Mouse (Mus musculus) kidney, embryonic 14.5 days (tissue): ENCODE measurements at regions not wholly inside any gene's neighbourhood (a gene's known extent, or its start where the extent isn't known, plus 50 kb on each side); places are given as distances from the start of the nearest gene placed in this dataset.

Experiments
- ATAC-seq: fragments of 200-750 bp; cut with Nextera tagmentation; 2 replicates; pipeline ENCODE4 v1.8.0; 2017; ENCODE audit warnings: moderate number of reproducible peaks, mild to moderate bottlenecking, moderate TSS enrichment, moderate library complexity; ENCODE audit not compliant: low FRiP score, low TSS enrichment
- H3K27ac ChIP-seq: fragments of 300-500 bp; sonication (generic); 2 replicates; pipeline ENCODE4 v1.5.1; 2014; ENCODE audit warnings: low read depth, mild to moderate bottlenecking, low read length, moderate library complexity, mixed read lengths
- H3K27me3 ChIP-seq: fragments of 300-500 bp; sonication (generic); 2 replicates; pipeline ENCODE4 v1.6.1; 2014; ENCODE audit warnings: mild to moderate bottlenecking, low read length; ENCODE audit not compliant: control insufficient read depth, insufficient read depth
- H3K36me3 ChIP-seq: fragments of 300-500 bp; sonication (generic); 2 replicates; pipeline ENCODE4 v1.6.1; 2014; ENCODE audit warnings: low read length, mixed read lengths; ENCODE audit not compliant: control insufficient read depth, insufficient read depth
- H3K4me1 ChIP-seq: fragments of 300-500 bp; sonication (generic); 2 replicates; pipeline ENCODE4 v1.6.1; 2014; ENCODE audit warnings: low read length, mixed read lengths; ENCODE audit not compliant: control insufficient read depth, insufficient read depth
- H3K4me2 ChIP-seq: fragments of 300-500 bp; sonication (generic); replicated peaks from 2 replicates; pipeline ENCODE4 v1.6.1; 2014; ENCODE audit warnings: low read depth, mild to moderate bottlenecking, low read length
- H3K4me3 ChIP-seq: fragments of 300-500 bp; sonication (generic); 2 replicates; pipeline ENCODE4 v1.5.1; 2014; ENCODE audit warnings: mild to moderate bottlenecking, low read length
- H3K9ac ChIP-seq: fragments of 300-500 bp; sonication (generic); 2 replicates; pipeline ENCODE4 v1.6.1; 2014; ENCODE audit warnings: low read depth, mild to moderate bottlenecking, low read length, moderate library complexity
- H3K9me3 ChIP-seq: fragments of 300-500 bp; sonication (generic); 2 replicates; pipeline ENCODE4 v1.6.1; 2016; ENCODE audit warnings: low read length; ENCODE audit not compliant: control insufficient read depth
- WGBS: fragments of 180-500 bp; shearing (Covaris S2); extraction: QIAGEN DNeasy Blood & Tissue Kit; methylation state at CpG from one replicate; pipeline ENCODE4 v1.1.7; 2014; 5-methylcytosine and 5-hydroxymethylcytosine counted together

DNA sequence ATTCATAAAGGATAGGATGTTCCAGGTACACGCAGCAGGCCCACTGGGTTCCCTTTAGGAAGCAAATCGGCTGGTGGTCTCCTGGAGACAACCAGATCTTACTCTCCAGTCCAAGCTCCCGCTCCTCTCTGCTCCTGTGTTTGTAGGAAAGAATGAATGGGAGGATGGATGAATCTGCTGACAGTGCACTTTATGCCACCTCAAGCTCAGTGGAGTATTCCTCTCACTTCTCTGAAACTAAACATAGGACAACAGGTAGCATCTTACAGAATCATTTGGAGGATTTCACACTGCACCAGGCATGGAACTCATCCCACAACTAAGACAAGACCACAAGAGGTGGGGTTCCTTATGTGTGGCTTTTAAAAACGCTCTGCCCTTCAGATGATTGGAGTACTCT is 507.1 kb upstream of the Klf4 start:
- Histone ChIP-seq H3K27me3 (no peaks in the 10 kb centered on the region), H3K4me3 (no peak overlapping the region), H3K9me3 (no peaks in the 10 kb centered on the region), H3K4me2 (no peak overlapping the region), H3K4me1 (no peaks in the 10 kb centered on the region), H3K27ac (no peak overlapping the region), H3K36me3 (no peaks in the 10 kb centered on the region), H3K9ac (no peak overlapping the region)
- ATAC-seq: no peak
- 90% methylated on average over 4 of the region's 4 CpGs for WGBS

DNA sequence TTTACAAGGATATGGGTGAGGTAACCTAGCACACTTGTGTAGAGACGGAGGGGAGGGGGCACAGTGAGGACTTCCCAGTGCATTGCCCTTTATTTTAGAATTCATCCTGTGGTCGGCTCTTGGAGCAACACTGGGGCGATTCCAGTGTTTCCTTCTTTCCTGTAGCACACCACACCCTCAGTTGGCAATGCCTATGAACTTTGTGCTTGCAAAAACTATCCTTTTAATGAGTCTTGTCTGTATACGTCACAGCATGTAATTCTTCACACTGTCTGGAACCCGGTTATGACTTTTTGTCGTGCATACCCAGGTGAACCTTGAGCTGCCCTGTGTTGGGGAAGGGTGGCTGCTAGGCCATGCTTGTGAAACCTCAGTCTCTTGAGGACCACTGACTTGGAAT is 504.1 kb upstream of the Klf4 start:
- H3K36me3 ChIP-seq: no peaks in the 10 kb centered on the region

DNA sequence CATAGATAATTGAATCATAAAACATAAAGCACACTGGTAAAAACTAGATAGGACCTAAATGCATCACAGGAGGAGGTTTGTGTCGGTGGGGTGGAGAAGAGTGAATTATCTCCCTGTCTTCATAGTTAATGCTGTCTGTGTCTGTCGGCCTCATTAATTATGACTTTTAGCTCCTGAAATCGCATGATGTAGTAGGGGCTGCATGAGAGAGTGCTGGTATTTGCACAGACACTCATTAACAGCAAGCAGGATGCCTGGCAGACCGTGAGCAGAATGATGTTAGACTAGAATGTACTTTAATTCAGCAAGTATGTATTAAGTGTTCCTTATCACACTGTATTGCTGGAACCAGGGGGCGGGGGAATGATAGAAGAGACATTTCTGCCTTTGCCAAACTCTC is 503.3 kb upstream of the Klf4 start:
- WGBS: 63% methylated on average over 5 of the region's 5 CpGs
- Histone ChIP-seq H3K27ac (no peak overlapping the region), H3K4me1 (no peaks in the 10 kb centered on the region), H3K9me3 (no peaks in the 10 kb centered on the region), H3K36me3 (no peaks in the 10 kb centered on the region), H3K9ac (no peak overlapping the region), H3K4me3 (no peak overlapping the region), H3K27me3 (no peaks in the 10 kb centered on the region), H3K4me2 (no peak overlapping the region)
- ATAC-seq: no peak

More for the DNA sequence above, 504.1 kb upstream of the Klf4 start:
- Histone ChIP-seq H3K4me2 (no peak overlapping the region), H3K4me1 (no peaks in the 10 kb centered on the region), H3K9ac (no peak overlapping the region), H3K27ac (no peak overlapping the region), H3K4me3 (no peak overlapping the region), H3K9me3 (no peaks in the 10 kb centered on the region), H3K27me3 (no peaks in the 10 kb centered on the region)
- ATAC-seq: no peak
- WGBS: 81% methylated on average over 6 of the region's 6 CpGs

DNA sequence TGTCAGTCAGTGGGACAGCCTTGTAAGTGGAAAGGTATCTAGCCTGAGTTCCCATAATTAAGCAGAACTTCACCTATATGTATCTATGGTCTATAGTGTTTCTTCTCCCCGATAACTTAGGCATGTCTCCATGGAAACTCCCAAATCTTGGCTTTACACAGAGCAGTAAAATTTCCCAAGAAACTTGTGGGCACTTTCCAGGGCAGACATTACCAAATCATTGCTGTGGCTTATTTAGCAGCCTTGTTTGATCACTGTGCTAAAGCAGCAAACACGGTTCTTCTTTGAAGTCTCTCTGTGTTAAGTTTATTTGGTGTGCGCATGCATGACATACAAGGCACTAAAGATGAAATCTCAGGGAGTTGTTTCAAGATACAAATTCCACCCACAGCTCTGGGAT is 496.2 kb upstream of the Klf4 start:
- Histone ChIP-seq H3K9ac (no peak overlapping the region), H3K36me3 (no peaks in the 10 kb centered on the region), H3K4me2 (no peak overlapping the region), H3K9me3 (no peaks in the 10 kb centered on the region), H3K4me1 (no peaks in the 10 kb centered on the region), H3K27ac (no peak overlapping the region), H3K4me3 (no peak overlapping the region), H3K27me3 (no peaks in the 10 kb centered on the region)
- no peak for ATAC-seq
- WGBS: 71% methylated on average over 3 of the region's 3 CpGs

DNA sequence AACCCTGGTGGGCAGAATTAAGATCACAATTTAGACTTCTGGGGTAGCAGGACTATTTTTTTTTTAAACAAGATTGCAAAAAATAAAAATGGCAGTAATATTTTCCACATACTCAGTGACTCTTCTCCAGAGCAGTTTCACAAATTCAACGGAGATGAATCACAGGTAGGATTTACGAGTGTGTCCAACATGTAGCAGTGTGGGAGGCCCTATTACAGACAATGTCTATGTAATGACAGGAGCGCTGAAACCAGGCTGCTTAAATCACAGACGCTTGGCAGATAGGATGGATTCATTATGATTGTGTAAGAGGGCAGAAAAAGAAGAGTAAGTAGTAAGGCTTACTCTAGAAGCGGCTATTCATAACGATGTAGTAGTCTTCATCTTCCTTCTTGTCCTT is 495.0 kb upstream of the Klf4 start:
- Histone ChIP-seq H3K9me3 (no peaks in the 10 kb centered on the region), H3K27ac (no peak overlapping the region), H3K27me3 (no peaks in the 10 kb centered on the region), H3K4me1 (no peaks in the 10 kb centered on the region), H3K4me2 (no peak overlapping the region), H3K4me3 (no peak overlapping the region), H3K36me3 (no peaks in the 10 kb centered on the region), H3K9ac (no peak overlapping the region)
- no peak for ATAC-seq
- WGBS: 77% methylated on average over 6 of the region's 6 CpGs

DNA sequence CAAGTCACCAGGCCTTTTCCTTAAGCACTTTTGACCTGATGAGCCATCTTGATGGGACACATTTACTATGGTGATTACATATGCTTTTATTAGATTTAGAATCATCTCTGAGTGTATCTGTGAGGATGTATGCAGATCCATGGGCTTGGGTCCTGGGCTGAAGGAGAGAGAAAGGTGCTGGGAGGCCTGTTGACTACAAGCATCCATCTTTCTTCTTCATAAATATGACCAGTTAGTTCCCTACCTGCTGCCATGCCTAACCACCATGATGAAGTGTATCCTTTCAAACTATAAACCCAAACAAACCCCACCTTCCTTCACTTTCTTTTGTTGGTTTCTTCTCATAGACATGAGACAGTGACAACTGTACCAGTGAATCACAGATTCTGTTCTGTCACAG is 492.2 kb upstream of the Klf4 start:
- H3K9me3 ChIP-seq: no peaks in the 10 kb centered on the region
- H3K4me2 ChIP-seq: no peak overlapping the region
- no peak overlapping the region for H3K9ac ChIP-seq
- no peaks in the 10 kb centered on the region for H3K36me3 ChIP-seq
- no peak for ATAC-seq
- no peaks in the 10 kb centered on the region for H3K27me3 ChIP-seq
- no peak overlapping the region for H3K27ac ChIP-seq
- no peaks in the 10 kb centered on the region for H3K4me1 ChIP-seq
- H3K4me3 ChIP-seq: no peak overlapping the region

DNA sequence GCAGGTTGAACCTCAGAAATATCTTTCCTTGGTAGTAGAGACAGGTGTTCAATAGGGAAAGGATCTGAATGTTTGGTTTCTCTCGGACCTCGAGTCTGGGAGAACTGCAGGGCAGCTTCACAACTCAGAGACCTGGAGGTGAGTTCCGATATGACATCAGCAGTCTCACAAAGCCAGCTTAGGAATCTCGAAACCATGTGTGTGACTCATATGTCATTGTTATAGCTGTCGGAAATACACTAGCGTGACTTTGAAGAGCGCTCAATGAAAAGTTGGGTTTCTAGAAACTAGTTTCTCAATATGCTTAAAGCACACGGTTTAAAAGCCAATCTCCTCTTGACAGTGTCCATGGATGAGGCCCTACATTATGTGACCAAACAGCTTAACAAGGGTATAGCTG is 485.9 kb upstream of the Klf4 start:
- Histone ChIP-seq H3K4me1 (no peaks in the 10 kb centered on the region), H3K4me3 (no peak overlapping the region), H3K36me3 (no peaks in the 10 kb centered on the region), H3K4me2 (no peak overlapping the region), H3K27ac (no peak overlapping the region), H3K9me3 (no peaks in the 10 kb centered on the region), H3K9ac (no peak overlapping the region), H3K27me3 (no peaks in the 10 kb centered on the region)
- ATAC-seq: no peak
- 90% methylated on average over 8 of the region's 8 CpGs for WGBS

DNA sequence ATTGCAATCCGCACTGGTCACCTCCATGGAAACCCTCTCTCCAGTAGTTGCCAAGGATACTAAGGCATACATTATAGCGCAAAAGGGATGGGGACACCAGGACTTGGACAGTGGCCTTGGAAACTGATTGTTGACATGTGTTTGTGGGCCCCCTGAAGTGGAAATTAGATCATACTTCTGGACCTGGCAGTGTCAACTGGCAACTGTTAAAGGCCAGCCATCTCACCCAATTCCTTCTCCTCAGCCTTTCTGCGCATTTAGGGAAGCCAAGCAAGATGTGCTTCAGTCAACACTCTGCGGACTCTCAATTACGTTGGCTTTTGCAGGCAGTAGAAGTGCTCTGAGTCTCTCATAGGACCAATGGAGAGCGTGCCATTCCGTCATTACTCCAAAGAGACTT is 483.2 kb upstream of the Klf4 start:
- Histone ChIP-seq H3K4me3 (no peak overlapping the region), H3K27ac (no peak overlapping the region), H3K4me1 (no peaks in the 10 kb centered on the region), H3K36me3 (no peaks in the 10 kb centered on the region), H3K27me3 (no peaks in the 10 kb centered on the region), H3K4me2 (no peak overlapping the region), H3K9ac (no peak overlapping the region), H3K9me3 (no peaks in the 10 kb centered on the region)
- WGBS: 95% methylated on average over 7 of the region's 7 CpGs
- no peak for ATAC-seq

DNA sequence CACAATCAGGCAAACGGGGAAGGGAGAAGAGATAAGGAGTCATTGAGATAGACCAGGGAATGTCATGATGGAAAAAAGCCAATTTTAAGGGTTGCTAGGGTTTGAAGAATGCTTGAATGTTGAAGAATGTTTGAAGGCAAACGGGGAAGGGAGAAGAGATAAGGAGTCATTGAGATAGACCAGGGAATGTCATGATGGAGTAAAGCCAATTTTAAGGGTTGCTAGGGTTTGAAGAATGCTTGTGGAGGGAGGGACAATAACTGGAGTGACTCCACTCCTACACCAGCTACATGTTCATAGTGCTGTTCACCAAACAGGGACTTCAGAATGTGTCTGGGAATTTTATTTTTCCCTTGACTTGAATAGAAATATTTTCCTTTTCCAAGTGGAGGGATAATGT is 476.0 kb upstream of the Klf4 start:
- H3K9ac ChIP-seq: no peak overlapping the region
- H3K27ac ChIP-seq: no peak overlapping the region
- H3K27me3 ChIP-seq: no peaks in the 10 kb centered on the region
- no peak overlapping the region for H3K4me2 ChIP-seq
- ATAC-seq: no peak
- no peaks in the 10 kb centered on the region for H3K9me3 ChIP-seq
- H3K36me3 ChIP-seq: no peaks in the 10 kb centered on the region
- no peak overlapping the region for H3K4me3 ChIP-seq
- WGBS: 74% methylated on average over 2 of the region's 2 CpGs
- no peaks in the 10 kb centered on the region for H3K4me1 ChIP-seq

DNA sequence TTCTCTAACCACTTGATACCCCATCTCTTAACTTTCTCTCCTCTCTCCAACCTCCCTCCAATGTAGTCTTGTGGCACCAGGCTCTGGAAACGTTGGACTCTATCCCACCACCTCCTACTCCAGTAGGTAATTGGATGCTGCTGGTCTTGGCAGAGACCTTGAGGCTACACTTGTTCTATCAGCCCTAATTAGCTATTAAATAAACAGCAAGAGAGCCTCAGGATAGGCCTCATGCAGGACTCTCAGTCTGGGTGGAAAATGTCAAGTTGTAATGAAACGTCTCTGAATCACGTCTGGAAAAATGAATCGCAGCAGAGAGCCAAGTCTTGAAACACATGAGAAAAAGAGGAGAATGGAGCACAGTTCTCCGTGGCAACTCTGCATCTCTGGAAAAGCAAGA is 472.0 kb upstream of the Klf4 start:
- Histone ChIP-seq H3K27me3 (no peaks in the 10 kb centered on the region), H3K4me2 (no peak overlapping the region), H3K4me1 (no peaks in the 10 kb centered on the region), H3K9ac (no peak overlapping the region), H3K9me3 (no peaks in the 10 kb centered on the region), H3K4me3 (no peak overlapping the region), H3K27ac (no peak overlapping the region), H3K36me3 (no peaks in the 10 kb centered on the region)
- no peak for ATAC-seq
- WGBS: 82% methylated on average over 5 of the region's 5 CpGs
